Mouse (Mus musculus) ES-Bruce4 (cell line): ENCODE results near the gene Xrcc2.

Source experiments
- CTCF ChIP-seq: IDR thresholded peaks from one replicate; pipeline ENCODE4 v1.8.1; 2011; ENCODE audit warnings: low read depth, low read length
- EP300 ChIP-seq: IDR thresholded peaks from 2 replicates; pipeline ENCODE4 v1.6.1; 2011; ENCODE audit warnings: low read depth, low read length; ENCODE audit not compliant: insufficient read depth
- POLR2A ChIP-seq: IDR thresholded peaks from one replicate; pipeline ENCODE4 v1.8.1; 2011; ENCODE audit warnings: low read length; ENCODE audit not compliant: insufficient read depth

- TF ChIP-seq POLR2A (no peak), EP300 (no peak), CTCF (no peak)
Observed at GRCm38 (mm10) chr5:25696256-25696655, 9.4 kb downstream of the Xrcc2 start.
